Mouse (Mus musculus) cerebellum, adult 9-10 months (tissue): ENCODE results near the gene Gm973.
A peak's percentile ranks its signal among the peaks of the same experiment; 100 is the strongest.
"Not testable (repeated sequence)": the region's sequence is repeated elsewhere in the genome, so short reads cannot be mapped to it uniquely, and the experiment has no call there.

Experiments
- DNase-seq: peaks from one replicate; pipeline ENCODE4 v3.0.0; 2022

The Gm973 gene

GRCm38 (mm10) chr1:59592876-59593275, 76.8 kb downstream of the Gm973 start:
- no peak for DNase-seq

GRCm38 (mm10) chr1:59593622-59594035, 77.6 kb downstream of the Gm973 start:
- peak; percentile 81 for DNase-seq

GRCm38 (mm10) chr1:59594586-59595266, 78.7 kb downstream of the Gm973 start:
- DNase-seq, result no peak

GRCm38 (mm10) chr1:59595609-59596008, 79.5 kb downstream of the Gm973 start:
- no peak for DNase-seq

GRCm38 (mm10) chr1:59602531-59603416, 86.7 kb downstream of the Gm973 start:
- DNase-seq, result peak; percentile 79

- DNase-seq, result no peak
Measured at GRCm38 (mm10) chr1:59603417-59603712, 87.3 kb downstream of the Gm973 start.

- DNase-seq, result no peak
Measured at GRCm38 (mm10) chr1:59603893-59604292, 87.8 kb downstream of the Gm973 start.

- no peak for DNase-seq
Measured at GRCm38 (mm10) chr1:59606479-59606878, 90.4 kb downstream of the Gm973 start.

GRCm38 (mm10) chr1:59607071-59607470, 91.0 kb downstream of the Gm973 start:
- no peak for DNase-seq

- no peak for DNase-seq
Measured at GRCm38 (mm10) chr1:59608125-59608762, 92.2 kb downstream of the Gm973 start.

GRCm38 (mm10) chr1:59608920-59609319, 92.9 kb downstream of the Gm973 start:
- no peak for DNase-seq

GRCm38 (mm10) chr1:59609458-59609857, 93.4 kb downstream of the Gm973 start:
- DNase-seq, result no peak

GRCm38 (mm10) chr1:59609896-59610295, 93.8 kb downstream of the Gm973 start:
- no peak for DNase-seq

GRCm38 (mm10) chr1:59610929-59611328, 94.9 kb downstream of the Gm973 start:
- DNase-seq, result no peak

GRCm38 (mm10) chr1:59613795-59614194, 97.7 kb downstream of the Gm973 start:
- DNase-seq, result peak; percentile 53

- no peak for DNase-seq
Measured at GRCm38 (mm10) chr1:59615021-59615420, 99.0 kb downstream of the Gm973 start.

- DNase-seq, result no peak
Measured at GRCm38 (mm10) chr1:59619201-59619600, 103.1 kb downstream of the Gm973 start.

GRCm38 (mm10) chr1:59623325-59624017, 107.4 kb downstream of the Gm973 start:
- peak; percentile 86 for DNase-seq

GRCm38 (mm10) chr1:59625410-59625809, 109.3 kb downstream of the Gm973 start:
- DNase-seq, result peak; percentile 88

GRCm38 (mm10) chr1:59629194-59629593, 113.1 kb downstream of the Gm973 start:
- DNase-seq, result no peak

GRCm38 (mm10) chr1:59630356-59630755, 114.3 kb downstream of the Gm973 start:
- DNase-seq, result not testable (repeated sequence)

GRCm38 (mm10) chr1:59631986-59632659, 116.1 kb downstream of the Gm973 start:
- DNase-seq, result no peak

GRCm38 (mm10) chr1:59633056-59633455, 117.0 kb downstream of the Gm973 start:
- no peak for DNase-seq
